Mouse (Mus musculus) lung, postnatal 0 days (tissue): ENCODE results near the gene Kpna6.

Experiments used
- CTCF ChIP-seq: IDR thresholded peaks from 2 replicates; pipeline ENCODE4 v1.5.1; 2016; ENCODE audit warnings: antibody characterized with exemption, mild to moderate bottlenecking
- EP300 ChIP-seq: IDR thresholded peaks from 2 replicates; pipeline ENCODE4 v1.6.1; 2016; ENCODE audit warnings: antibody characterized with exemption, mild to moderate bottlenecking, control low read depth

GRCm38 (mm10) chr4:129631867-129632266 lies 40.7 kb downstream of the Kpna6 start:
- TF ChIP-seq CTCF: no peak
- TF ChIP-seq EP300: no peak
